Mouse (Mus musculus) midbrain, postnatal 0 days (tissue): ENCODE results near the gene Tars. TPM values are rescaled to one million over a fixed set of nuclear protein-coding genes. Genes with fewer than 3 reads are reported as not detected.

Source experiments
- ATAC-seq: fragments of 200-750 bp; cut with Nextera tagmentation; 2 replicates; pipeline ENCODE4 v1.8.0; 2017; ENCODE audit warnings: moderate number of reproducible peaks, mild to moderate bottlenecking, moderate TSS enrichment, moderate library complexity; ENCODE audit not compliant: low FRiP score
- DNase-seq: peaks from one replicate; pipeline ENCODE4 v3.0.0-alpha.2; 2015; ENCODE audit warnings: low spot score
- H3K27ac ChIP-seq: fragments of 300-500 bp; sonication (generic); 2 replicates; pipeline ENCODE4 v1.5.1; 2014; ENCODE audit warnings: low read depth, mild to moderate bottlenecking, low read length, mixed read lengths
- H3K27me3 ChIP-seq: fragments of 300-500 bp; sonication (generic); 2 replicates; pipeline ENCODE4 v1.6.1; 2014; ENCODE audit warnings: low read length, control low read depth, mixed read lengths; ENCODE audit not compliant: insufficient read depth
- H3K36me3 ChIP-seq: fragments of 300-500 bp; sonication (generic); 2 replicates; pipeline ENCODE4 v1.6.1; 2014; ENCODE audit warnings: low read length, control low read depth, mixed read lengths; ENCODE audit not compliant: insufficient read depth
- H3K4me1 ChIP-seq: fragments of 300-500 bp; sonication (generic); 2 replicates; pipeline ENCODE4 v1.6.1; 2014; ENCODE audit warnings: mild to moderate bottlenecking, control low read depth, antibody characterized with exemption, low read length, mixed read lengths; ENCODE audit not compliant: insufficient read depth
- H3K4me2 ChIP-seq: fragments of 300-500 bp; sonication (generic); 2 replicates; pipeline ENCODE4 v1.6.1; 2014; ENCODE audit warnings: low read depth, mild to moderate bottlenecking, low read length, mixed read lengths; ENCODE audit not compliant: poor library complexity, severe bottlenecking
- H3K4me3 ChIP-seq: fragments of 300-500 bp; sonication (generic); 2 replicates; pipeline ENCODE4 v1.5.1; 2014; ENCODE audit warnings: low read depth, mild to moderate bottlenecking, low read length, moderate library complexity
- H3K9ac ChIP-seq: fragments of 300-500 bp; sonication (generic); replicated peaks from 2 replicates; pipeline ENCODE4 v1.6.1; 2014; ENCODE audit warnings: mild to moderate bottlenecking, low read length, moderate library complexity, mixed read lengths; ENCODE audit not compliant: poor library complexity, severe bottlenecking
- H3K9me3 ChIP-seq: fragments of 300-500 bp; sonication (generic); 2 replicates; pipeline ENCODE4 v1.6.1; 2016; ENCODE audit warnings: low read length, control low read depth
- CTCF ChIP-seq: IDR thresholded peaks from 2 replicates; pipeline ENCODE4 v1.5.1; 2016; ENCODE audit warnings: antibody characterized with exemption, mild to moderate bottlenecking
- WGBS: fragments of 180-500 bp; shearing (Covaris S2); extraction: QIAGEN DNeasy Blood & Tissue Kit; methylation state at CpG from one replicate; pipeline ENCODE4 v1.1.7; 2014; 5-methylcytosine and 5-hydroxymethylcytosine counted together
- polyA plus RNA-seq: library from polyadenylated mRNA; unstranded; fragments of >200 nt; fragmentation: Nextera tagmentation; extraction: Ambion mirVana; gene quantifications from 2 replicates; pipeline ENCODE4 v1.2.1, GENCODE M21; 2015
- total RNA-seq: library from RNA; depleted of rRNA; stranded (reverse); fragments of >200 nt; gene quantifications from 2 replicates; pipeline ENCODE4 v1.2.3, GENCODE M21; 2014

The Tars gene
- total and polyA plus RNA-seq, 2 experiments from 2014 or later: 27.6 to 35.2 TPM

DNA sequence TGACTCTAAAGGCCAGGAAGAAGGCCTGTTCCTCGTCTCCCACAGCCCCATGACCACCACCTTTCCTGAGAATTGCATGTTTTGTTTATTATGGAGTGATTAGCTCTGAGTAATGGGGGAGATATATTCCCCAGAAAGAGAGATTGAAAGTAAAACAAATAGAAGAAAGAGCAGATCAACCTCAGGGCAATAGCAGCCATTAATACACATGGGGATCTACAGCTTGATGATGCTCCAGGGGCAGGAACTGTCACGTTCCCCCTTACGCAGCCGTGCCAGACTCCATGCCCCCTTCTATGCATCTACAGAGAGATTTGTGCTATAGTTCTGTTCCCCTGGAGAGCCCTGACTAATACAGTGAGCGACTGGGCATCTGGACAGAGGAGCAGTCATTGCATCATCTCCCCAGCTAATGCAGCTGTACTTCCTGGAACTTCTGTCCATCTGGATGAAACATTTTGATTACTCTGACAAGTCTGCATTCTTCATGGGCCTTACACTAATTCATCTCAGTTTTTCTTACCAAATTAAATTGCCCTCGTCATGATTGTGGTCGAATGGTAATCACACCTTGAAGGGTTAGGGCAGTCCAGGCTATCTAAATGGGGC is 28.9 kb downstream of the Tars start:
- 92% methylated on average over 7 of the region's 7 CpGs for WGBS
- H3K4me3 ChIP-seq: no peak overlapping the region
- H3K9me3 ChIP-seq: no peaks in the 10 kb centered on the region
- H3K36me3 ChIP-seq: no peaks in the 10 kb centered on the region
- H3K27me3 ChIP-seq: no peaks in the 10 kb centered on the region
- no peak for TF ChIP-seq CTCF
- H3K4me2 ChIP-seq: no peak overlapping the region
- no peak for ATAC-seq
- no peaks in the 10 kb centered on the region for H3K4me1 ChIP-seq
- no peak overlapping the region for H3K27ac ChIP-seq
- H3K9ac ChIP-seq: no peak overlapping the region
- DNase-seq: no peak

- no peak overlapping the region for H3K27ac ChIP-seq
These were observed 29.9 kb downstream of the Tars start for GRCm38 (mm10) chr15:11369572-11369971.

DNA sequence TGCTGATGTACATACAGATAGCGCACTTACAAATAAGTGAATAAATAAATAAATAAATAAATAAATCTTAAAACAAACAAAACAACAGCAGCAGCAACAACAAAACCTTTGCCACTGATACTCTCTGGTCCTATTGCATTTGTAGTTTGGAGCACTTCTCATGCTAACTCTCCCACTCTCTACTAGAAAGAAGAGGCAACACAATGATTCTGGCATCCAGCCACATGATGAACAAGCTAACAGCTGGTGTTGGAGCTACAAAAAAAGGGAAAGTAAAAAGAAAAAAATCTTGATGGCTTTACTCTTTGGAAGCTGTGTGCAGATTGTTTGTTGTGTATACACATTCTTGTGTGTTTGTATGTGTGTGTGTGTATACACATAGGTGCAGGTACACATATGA is 34.7 kb downstream of the Tars start:
- no peak for ATAC-seq
- DNase-seq: peak; percentile 77
- no peaks in the 10 kb centered on the region for H3K9me3 ChIP-seq
- no peak overlapping the region for H3K4me3 ChIP-seq
- TF ChIP-seq CTCF: no peak
- no peak overlapping the region for H3K27ac ChIP-seq
- H3K4me2 ChIP-seq: no peak overlapping the region
- H3K27me3 ChIP-seq: no peaks in the 10 kb centered on the region
- no peaks in the 10 kb centered on the region for H3K36me3 ChIP-seq
- H3K4me1 ChIP-seq: no peaks in the 10 kb centered on the region
- 97% methylated on average over 1 of the region's 1 CpGs for WGBS
- no peak overlapping the region for H3K9ac ChIP-seq

More at GRCm38 (mm10) chr15:11369572-11369971, 29.9 kb downstream of the Tars start:
- no peak for TF ChIP-seq CTCF
- Histone ChIP-seq H3K9me3 (no peaks in the 10 kb centered on the region), H3K4me2 (no peak overlapping the region), H3K4me1 (no peaks in the 10 kb centered on the region), H3K4me3 (no peak overlapping the region), H3K36me3 (no peaks in the 10 kb centered on the region), H3K9ac (no peak overlapping the region), H3K27me3 (no peaks in the 10 kb centered on the region)
- ATAC-seq: no peak
- DNase-seq: no peak
- 90% methylated on average over 3 of the region's 3 CpGs for WGBS

DNA sequence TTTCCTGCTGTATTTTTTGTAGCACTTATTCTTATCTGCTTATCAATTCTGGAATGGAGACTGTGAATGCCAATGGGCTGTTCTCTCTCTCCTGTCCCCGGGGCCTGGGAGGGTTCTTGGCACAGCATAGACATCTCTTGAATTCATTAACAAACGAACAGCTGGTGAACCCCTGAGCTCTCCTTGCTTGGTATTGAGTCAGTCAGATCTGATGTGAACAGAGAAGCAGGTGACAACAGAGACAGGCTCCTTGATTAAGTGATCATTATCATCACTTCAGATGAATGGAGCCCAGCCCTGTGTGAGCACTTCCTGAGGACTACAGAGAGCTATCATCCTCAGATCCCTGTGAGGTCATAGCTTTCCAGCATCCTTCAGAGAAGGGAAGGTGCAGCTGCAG is 35.4 kb downstream of the Tars start:
- DNase-seq (peak; percentile 60), ATAC-seq (0 out of 2 replicates have a peak, but pooled peaks have one; percentile 47)
- Histone ChIP-seq H3K27me3 (no peaks in the 10 kb centered on the region), H3K36me3 (no peaks in the 10 kb centered on the region), H3K4me3 (no peak overlapping the region), H3K4me1 (no peaks in the 10 kb centered on the region), H3K4me2 (no peak overlapping the region), H3K9me3 (no peaks in the 10 kb centered on the region), H3K27ac (no peak overlapping the region), H3K9ac (no peak overlapping the region)
- TF ChIP-seq CTCF: no peak
- 39% methylated on average over 2 of the region's 2 CpGs for WGBS

DNA sequence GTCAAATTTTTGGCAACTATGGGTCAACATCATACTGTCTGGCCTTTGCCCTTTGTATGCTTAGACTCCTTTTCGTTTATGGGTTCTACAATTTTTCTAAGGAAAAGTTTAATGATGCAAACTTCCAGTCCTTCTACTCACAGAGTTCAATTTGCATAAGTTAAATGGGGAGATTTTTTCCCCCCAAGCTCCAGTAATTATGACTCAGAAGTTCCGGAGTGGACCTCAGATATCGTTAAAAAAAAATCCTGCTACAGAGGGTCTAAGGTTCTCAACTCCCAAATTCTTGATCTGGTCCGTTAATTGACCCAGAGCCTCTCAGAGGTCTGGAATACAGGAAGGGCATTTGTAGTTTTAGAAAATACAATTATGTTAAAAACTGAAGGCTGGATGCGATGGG is 37.6 kb downstream of the Tars start:
- 87% methylated on average over 5 of the region's 5 CpGs for WGBS
- Histone ChIP-seq H3K27ac (no peak overlapping the region), H3K36me3 (no peaks in the 10 kb centered on the region), H3K4me3 (no peak overlapping the region), H3K9ac (no peak overlapping the region), H3K4me1 (no peaks in the 10 kb centered on the region), H3K4me2 (no peak overlapping the region), H3K27me3 (no peaks in the 10 kb centered on the region), H3K9me3 (no peaks in the 10 kb centered on the region)
- ATAC-seq: no peak
- DNase-seq: no peak
- no peak for TF ChIP-seq CTCF

- TF ChIP-seq CTCF: no peak
These were observed 38.6 kb downstream of the Tars start for GRCm38 (mm10) chr15:11360888-11361287.

More at GRCm38 (mm10) chr15:11360888-11361287, 38.6 kb downstream of the Tars start:
- Histone ChIP-seq H3K4me2 (no peak overlapping the region), H3K27me3 (no peaks in the 10 kb centered on the region), H3K4me3 (no peak overlapping the region), H3K27ac (no peak overlapping the region), H3K9ac (no peak overlapping the region), H3K9me3 (no peaks in the 10 kb centered on the region), H3K36me3 (no peaks in the 10 kb centered on the region), H3K4me1 (no peaks in the 10 kb centered on the region)
- DNase-seq: no peak
- WGBS: 78% methylated on average over 1 of the region's 1 CpGs
- no peak for ATAC-seq
